Mouse (Mus musculus): Measurements from ENCODE around the gene Zfp710. TPM values are rescaled to one million over a fixed set of nuclear protein-coding genes. Genes with fewer than 3 reads are reported as not detected.

The Zfp710 gene
- polyA plus RNA-seq, 1 experiment from 2014 or later, result 15.8 TPM

DNA sequence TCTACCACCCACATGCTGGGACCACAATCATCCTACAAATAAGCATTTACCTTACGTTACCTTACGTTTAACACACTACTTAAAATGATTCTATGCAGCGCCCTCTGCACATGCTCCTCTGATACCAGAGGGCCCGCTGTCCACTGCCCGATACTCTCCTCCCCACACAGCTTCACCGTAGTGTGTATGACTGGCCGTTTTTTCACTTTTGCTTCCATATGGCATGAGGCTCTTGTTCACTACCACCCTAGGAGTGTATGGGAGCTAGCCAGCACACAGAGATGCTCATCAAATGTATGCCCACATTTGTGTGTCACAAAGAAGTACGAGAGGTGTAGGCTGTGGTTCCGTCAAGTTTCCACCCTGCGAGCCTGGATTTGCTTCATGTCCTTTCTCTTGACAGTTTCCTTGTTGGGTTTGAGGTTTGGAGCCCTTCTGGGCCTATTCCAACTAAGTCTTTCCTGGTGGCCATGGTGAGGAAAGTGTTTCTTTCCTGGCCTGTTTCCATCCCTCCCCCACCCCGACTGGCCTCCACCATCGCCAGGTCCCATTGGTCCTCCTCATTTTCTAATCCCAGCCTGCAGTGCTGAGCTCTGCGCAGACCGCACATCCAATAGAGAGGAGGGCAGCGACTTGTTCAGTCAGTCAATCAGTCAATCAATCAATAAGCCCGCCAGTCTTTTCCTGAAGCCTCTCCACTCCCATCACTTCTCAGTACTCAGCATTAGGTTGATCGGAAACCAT, 37.6 kb downstream of the Zfp710 start:
- no peak overlapping the region for H3K4me2 ChIP-seq
- no peaks in the 10 kb centered on the region for H3K9me3 ChIP-seq
- peaks cover 38% of the 10 kb centered on the region for H3K4me1 ChIP-seq
- no peak overlapping the region for H3K4me3 ChIP-seq (replicated peaks)
- no peak for ATAC-seq (ENCODE audit: insufficient read depth, low FRiP score, low read depth)
- H3K9ac ChIP-seq, result no peak overlapping the region
- H3K36me3 ChIP-seq, result no peaks in the 10 kb centered on the region
- H3K27ac ChIP-seq, result no peak overlapping the region
- 89% methylated on average over 17 of the region's 17 CpGs for WGBS
- H3K27me3 ChIP-seq (replicated peaks), result no peaks in the 10 kb centered on the region

DNA sequence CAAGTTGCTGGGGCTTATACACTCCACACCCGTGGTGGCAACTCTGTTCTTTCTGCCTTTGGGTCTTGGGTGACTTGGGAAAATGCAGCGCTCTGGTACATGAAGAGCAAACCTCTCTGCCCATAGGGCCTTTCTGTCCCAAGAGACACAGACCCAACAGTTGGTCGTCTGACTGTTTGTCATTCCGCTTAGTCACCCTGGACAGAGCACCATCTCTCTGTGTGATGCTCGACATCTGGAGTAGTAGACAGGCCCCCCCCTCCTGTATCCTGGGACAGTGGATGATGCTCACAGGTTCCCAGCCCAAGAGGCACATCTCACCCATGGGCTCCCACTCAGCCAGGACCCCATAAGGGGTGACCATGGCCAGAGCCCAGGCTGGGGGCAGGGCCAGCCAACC, 38.6 kb downstream of the Zfp710 start:
- ATAC-seq (ENCODE audit: insufficient read depth, low FRiP score, low read depth), result no peak
- Histone ChIP-seq H3K4me3 (replicated peaks) (no peak overlapping the region), H3K9me3 (no peaks in the 10 kb centered on the region), H3K4me2 (no peak overlapping the region), H3K4me1 (peaks cover 29% of the 10 kb centered on the region), H3K36me3 (no peaks in the 10 kb centered on the region), H3K9ac (no peak overlapping the region), H3K27me3 (replicated peaks) (no peaks in the 10 kb centered on the region), H3K27ac (no peak overlapping the region)
- WGBS, result 64% methylated on average over 5 of the region's 5 CpGs

DNA sequence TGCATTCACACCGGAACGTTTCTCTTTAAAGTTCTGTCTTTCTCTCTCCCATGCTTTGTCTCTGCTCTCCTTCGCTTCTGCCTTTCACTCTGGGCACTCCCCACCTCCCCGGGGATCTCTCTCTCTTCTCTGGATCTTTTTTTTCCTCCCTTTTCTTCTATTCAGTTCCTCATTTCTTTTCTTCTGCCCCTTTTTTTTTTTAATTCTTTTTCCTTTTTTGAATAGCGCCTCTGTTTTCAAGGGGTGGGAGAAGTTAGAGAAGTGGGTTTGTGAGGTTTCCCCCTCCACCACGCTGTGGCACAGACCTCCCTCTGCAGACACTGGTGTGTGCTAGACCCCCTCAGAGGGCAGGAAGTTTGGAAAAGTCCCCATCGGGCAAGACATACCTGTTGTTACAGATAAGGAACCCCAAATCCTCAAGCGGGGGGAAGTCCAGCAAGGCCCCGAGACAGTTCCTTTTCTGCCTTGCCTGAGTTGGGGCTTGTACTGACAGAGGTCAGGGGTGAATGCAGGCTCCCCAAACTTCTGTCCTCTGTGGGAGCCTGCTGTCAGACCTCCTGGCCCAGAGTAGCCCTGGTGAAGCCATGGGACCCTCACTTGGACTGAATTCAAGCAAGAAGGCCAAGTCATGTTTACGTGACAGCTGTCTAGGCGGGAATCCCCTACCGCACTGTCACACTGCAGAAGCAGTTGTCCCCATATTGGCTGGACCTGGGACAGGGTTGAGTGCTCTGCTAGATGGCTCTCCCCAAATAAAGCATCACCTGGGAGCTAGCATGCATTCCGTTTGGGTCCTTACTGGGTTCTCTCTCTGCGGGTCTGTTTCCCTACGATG, 39.5 kb downstream of the Zfp710 start:
- H3K9me3 ChIP-seq, result no peaks in the 10 kb centered on the region
- no peak overlapping the region for H3K9ac ChIP-seq
- WGBS, result 72% methylated on average over 15 of the region's 15 CpGs
- no peaks in the 10 kb centered on the region for H3K36me3 ChIP-seq
- H3K4me2 ChIP-seq, result no peak overlapping the region
- ATAC-seq (ENCODE audit: insufficient read depth, low FRiP score, low read depth), result no peak
- no peak overlapping the region; the same call in 1 of the 2 replicates for H3K27ac ChIP-seq
- H3K27me3 ChIP-seq (replicated peaks), result no peaks in the 10 kb centered on the region
- H3K4me1 ChIP-seq, result peaks cover 26% of the 10 kb centered on the region
- H3K4me3 ChIP-seq (replicated peaks), result no peak overlapping the region

DNA sequence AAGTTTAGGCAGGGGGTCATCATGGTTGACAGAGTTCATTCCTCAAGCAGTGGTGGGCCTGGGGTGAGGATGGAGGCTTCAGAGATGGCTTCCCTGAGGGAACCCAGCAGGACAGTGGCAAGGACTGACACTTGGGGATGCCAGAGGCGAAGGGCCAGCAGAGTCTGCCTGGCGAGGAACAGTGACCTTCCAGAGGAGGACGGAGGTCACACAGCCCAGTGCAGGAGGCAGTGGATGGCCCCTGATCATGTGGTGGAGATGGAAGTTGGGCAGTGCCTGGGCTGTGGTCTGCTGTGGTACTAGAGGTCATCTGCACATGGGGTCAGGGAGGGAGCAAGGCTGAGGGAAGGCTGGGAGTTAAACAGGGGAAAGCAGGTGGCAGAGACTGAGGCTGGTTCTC, 40.6 kb downstream of the Zfp710 start:
- Histone ChIP-seq H3K4me2 (no peak overlapping the region), H3K36me3 (no peaks in the 10 kb centered on the region), H3K27ac (no peak overlapping the region), H3K9ac (no peak overlapping the region), H3K27me3 (replicated peaks) (no peaks in the 10 kb centered on the region), H3K9me3 (no peaks in the 10 kb centered on the region), H3K4me1 (peaks cover 30% of the 10 kb centered on the region), H3K4me3 (replicated peaks) (no peak overlapping the region)
- no peak for ATAC-seq (ENCODE audit: insufficient read depth, low FRiP score, low read depth)
- 87% methylated on average over 3 of the region's 3 CpGs for WGBS

DNA sequence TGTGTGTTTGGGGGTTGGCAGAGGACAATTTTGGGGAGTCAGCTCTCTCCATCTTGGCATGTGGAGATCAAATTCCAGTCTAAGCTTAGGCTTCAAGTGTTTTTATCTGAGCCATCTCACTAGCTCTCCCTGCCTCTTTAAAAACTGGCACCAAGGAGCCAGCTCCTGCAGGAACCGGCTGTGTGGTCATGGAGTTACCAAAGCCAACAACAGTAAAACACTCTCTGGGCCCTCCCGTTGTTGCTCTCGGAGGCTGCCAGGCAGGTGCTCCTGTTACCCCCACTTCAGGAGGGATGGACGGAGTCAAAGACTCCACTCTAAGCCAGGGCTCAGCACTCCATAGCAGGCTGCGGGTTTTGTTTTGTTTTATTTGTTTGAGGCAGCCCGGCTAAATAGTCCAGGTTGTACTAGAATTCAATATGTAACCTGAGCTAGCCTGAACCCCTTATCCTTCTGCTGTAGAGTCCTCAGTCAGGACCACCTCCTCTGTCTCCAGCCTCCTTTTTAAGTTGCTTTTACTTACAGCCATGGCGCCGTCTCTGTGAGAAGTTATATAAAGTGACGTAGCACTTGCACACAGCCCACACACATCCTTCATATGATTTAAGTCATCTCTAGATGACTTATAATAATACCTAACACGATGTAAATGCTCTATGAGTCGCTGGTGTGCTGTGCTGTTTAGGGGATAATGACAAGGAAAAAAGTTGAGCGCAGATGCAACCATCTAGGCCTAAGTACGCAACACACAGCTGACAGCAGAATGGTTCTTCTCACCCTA, 42.3 kb downstream of the Zfp710 start:
- Histone ChIP-seq H3K36me3 (no peaks in the 10 kb centered on the region), H3K9ac (no peak overlapping the region), H3K4me1 (peaks cover 25% of the 10 kb centered on the region), H3K27me3 (replicated peaks) (no peaks in the 10 kb centered on the region), H3K27ac (no peak overlapping the region), H3K4me3 (replicated peaks) (no peak overlapping the region), H3K9me3 (no peaks in the 10 kb centered on the region), H3K4me2 (no peak overlapping the region)
- 66% methylated on average over 13 of the region's 13 CpGs for WGBS
- ATAC-seq (ENCODE audit: insufficient read depth, low FRiP score, low read depth), result no peak

DNA sequence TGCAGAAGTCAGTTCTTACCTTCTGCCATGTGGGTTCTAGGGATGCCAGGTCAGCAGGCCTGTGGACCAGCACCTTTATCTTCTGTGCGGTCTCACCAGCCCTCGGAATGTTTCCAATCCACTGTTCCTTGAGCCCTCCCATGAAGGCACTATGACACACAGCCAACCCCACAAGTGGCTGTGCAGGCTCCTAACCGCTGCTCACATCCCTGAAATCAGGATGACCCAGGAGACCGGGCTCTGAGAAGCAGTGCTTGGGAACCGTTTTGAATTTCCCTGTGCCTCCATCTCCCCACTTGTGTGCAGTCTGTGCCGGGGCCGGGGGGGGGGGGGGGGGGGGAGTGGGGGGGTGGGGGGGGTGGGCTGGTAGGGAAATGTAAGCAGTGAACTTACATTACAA, 43.7 kb downstream of the Zfp710 start:
- WGBS, result 60% methylated on average over 5 of the region's 7 CpGs
- Histone ChIP-seq H3K9ac (no peak overlapping the region), H3K9me3 (no peaks in the 10 kb centered on the region)

DNA sequence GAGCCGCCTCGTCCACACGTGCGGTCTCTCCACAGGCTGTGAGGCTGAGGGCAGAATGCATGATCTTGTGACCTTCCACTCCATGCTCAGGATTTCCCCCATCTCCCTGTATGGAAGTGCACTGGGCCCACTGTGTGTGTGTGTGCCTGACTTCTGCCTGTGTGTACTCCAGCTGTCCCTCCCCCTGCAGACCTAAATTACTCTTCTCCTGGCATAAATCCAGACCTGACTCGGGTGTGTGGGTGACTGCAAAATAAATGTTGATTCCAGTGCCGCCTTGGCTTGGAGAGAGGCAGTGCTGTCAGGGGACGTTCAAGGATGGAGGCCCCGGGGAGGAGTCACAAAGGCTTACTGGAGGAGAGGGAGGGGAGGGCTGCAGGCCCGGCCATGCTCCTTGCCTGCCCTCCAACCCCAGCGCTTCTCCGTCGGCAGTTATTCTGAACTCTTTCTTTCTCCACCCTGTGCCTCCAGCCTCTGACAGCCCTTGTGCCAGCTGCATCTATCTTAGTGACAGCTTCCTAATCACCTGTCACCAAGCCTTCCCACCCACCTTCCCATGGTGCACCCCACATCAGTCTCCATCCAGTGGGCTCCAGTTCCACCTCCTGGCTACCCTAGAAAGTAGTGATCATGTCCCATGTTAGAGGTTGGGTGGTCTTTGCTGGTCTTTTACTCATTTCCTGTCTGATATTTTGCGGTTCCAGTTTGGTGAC, 45.2 kb downstream of the Zfp710 start:
- Histone ChIP-seq H3K9me3 (no peaks in the 10 kb centered on the region), H3K27ac (peak overlapping the region; percentile 62), H3K4me3 (replicated peaks) (no peak overlapping the region), H3K27me3 (replicated peaks) (no peaks in the 10 kb centered on the region), H3K9ac (no peak overlapping the region), H3K4me2 (no peak overlapping the region), H3K4me1 (peaks cover 30% of the 10 kb centered on the region), H3K36me3 (no peaks in the 10 kb centered on the region)
- peak; percentile 32; the same call in 1 of the 2 replicates for ATAC-seq (ENCODE audit: insufficient read depth, low FRiP score, low read depth)
- WGBS, result 13% methylated on average over 13 of the region's 13 CpGs

More for the DNA sequence above, 43.7 kb downstream of the Zfp710 start:
- H3K4me3 ChIP-seq (replicated peaks), result no peak overlapping the region
- no peaks in the 10 kb centered on the region for H3K36me3 ChIP-seq
- no peak overlapping the region for H3K27ac ChIP-seq
- no peak for ATAC-seq (ENCODE audit: insufficient read depth, low FRiP score, low read depth)
- no peaks in the 10 kb centered on the region for H3K27me3 ChIP-seq (replicated peaks)
- peaks cover 25% of the 10 kb centered on the region for H3K4me1 ChIP-seq
- no peak overlapping the region for H3K4me2 ChIP-seq

DNA sequence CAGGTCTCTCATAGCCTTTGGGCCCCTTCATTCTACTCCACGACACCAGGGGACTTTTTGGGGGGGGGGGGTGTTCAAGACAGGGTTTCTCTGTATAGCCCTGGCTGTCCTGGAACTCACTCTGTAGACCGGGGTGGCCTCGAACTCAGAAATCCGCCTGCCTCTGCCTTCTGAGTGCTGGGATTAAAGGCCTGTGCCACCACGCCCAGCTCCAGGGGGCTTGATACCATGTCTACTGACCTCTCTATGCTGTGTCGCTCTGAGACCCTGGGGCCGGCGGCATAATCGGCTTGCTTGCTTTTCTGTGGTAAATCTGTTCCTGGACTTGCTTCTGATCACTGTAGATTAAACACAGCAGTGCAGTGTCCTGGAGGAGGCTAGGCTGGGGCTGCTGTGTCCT, 46.6 kb downstream of the Zfp710 start:
- Histone ChIP-seq H3K4me1 (peaks cover 43% of the 10 kb centered on the region), H3K4me3 (replicated peaks) (no peak overlapping the region), H3K9ac (no peak overlapping the region), H3K27me3 (replicated peaks) (no peaks in the 10 kb centered on the region), H3K36me3 (no peaks in the 10 kb centered on the region), H3K9me3 (no peaks in the 10 kb centered on the region), H3K4me2 (no peak overlapping the region), H3K27ac (no peak overlapping the region)
- 91% methylated on average over 9 of the region's 9 CpGs for WGBS
- no peak for ATAC-seq (ENCODE audit: insufficient read depth, low FRiP score, low read depth)

DNA sequence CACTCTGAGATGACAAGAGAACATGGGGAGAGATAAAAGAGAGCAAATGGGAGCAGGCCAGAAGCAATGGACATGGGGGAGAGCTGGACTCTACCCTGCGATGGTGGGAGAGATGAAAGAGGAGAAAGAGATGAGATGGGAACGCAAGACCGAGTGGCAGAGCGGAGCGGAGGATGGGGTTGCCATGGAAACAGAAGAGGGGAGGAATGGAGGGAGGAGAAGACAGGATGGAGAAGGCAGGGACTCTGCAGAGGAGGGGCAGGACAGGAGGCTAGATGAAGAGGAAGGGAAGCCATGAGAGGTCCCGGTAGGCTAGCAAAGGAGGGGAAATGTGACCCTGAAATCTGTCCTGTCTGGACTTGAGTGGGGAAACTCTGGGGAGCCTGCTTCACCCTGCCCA, 47.7 kb downstream of the Zfp710 start:
- no peak for ATAC-seq (ENCODE audit: insufficient read depth, low FRiP score, low read depth)
- H3K4me3 ChIP-seq (replicated peaks), result no peak overlapping the region
- H3K36me3 ChIP-seq, result no peaks in the 10 kb centered on the region
- WGBS, result 73% methylated on average over 6 of the region's 6 CpGs
- no peaks in the 10 kb centered on the region for H3K9me3 ChIP-seq
- H3K4me2 ChIP-seq, result no peak overlapping the region
- H3K9ac ChIP-seq, result no peak overlapping the region
- H3K27me3 ChIP-seq (replicated peaks), result no peaks in the 10 kb centered on the region
- peaks cover 50% of the 10 kb centered on the region for H3K4me1 ChIP-seq
- H3K27ac ChIP-seq, result no peak overlapping the region

DNA sequence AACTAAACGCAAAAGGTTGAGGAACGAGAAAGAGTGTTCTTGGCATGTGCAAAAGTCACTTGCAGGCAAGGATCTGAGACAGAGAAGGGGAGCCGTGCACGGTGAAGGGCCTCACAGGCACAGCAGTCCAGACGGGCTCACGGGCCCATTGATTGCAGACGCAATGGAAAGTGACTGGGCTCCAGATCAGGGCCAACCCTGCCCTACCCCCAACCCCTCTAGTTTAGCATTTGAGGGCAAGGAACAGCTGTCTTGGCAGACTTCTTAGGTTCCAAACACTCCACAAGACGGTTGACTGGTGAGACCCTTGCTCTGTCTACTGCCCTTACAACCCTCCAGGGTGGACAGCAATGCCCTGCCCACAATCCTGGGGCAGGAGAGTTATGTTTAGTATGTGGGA, 48.9 kb downstream of the Zfp710 start:
- H3K9me3 ChIP-seq, result no peaks in the 10 kb centered on the region
- H3K4me2 ChIP-seq, result no peak overlapping the region
- no peak for ATAC-seq (ENCODE audit: insufficient read depth, low FRiP score, low read depth)
- H3K4me1 ChIP-seq, result peaks cover 57% of the 10 kb centered on the region
- no peaks in the 10 kb centered on the region for H3K36me3 ChIP-seq
- WGBS, result 78% methylated on average over 8 of the region's 8 CpGs
- H3K4me3 ChIP-seq (replicated peaks), result no peak overlapping the region
- no peaks in the 10 kb centered on the region for H3K27me3 ChIP-seq (replicated peaks)
- 0 out of 2 replicates have a peak overlapping the region, but pooled peaks have one; percentile 4 for H3K27ac ChIP-seq
- H3K9ac ChIP-seq, result no peak overlapping the region

DNA sequence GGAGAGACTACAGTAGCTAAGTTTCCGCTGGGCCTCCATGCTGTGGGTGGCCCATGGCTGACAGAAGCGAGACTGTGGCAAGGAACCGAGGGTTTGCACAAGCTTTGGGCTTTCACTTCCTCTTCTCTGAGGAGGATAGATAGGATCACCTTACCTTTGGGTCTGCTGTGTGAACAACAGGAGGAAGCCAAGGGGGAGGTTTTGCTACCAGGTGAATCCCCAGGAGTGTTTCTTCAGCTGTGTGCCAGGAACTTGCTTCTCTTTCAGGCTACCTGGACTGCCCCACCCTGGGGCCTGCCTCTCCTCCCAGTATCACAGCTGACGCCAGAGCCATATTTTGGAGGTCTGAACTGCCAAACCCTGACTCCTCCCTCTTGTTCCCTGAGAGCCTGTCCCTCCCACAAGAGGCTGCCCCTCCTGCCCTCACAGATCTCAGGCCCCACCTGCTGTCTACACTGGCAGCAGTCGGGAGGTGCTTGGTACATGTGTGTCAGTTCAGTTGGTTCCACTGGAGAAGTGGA, 50.4 kb downstream of the Zfp710 start:
- Histone ChIP-seq H3K4me3 (replicated peaks) (no peak overlapping the region), H3K27ac (peak overlapping the region; percentile 57), H3K9me3 (no peaks in the 10 kb centered on the region), H3K4me2 (peak overlapping the region; percentile 6; the same call in 1 of the 2 replicates), H3K9ac (no peak overlapping the region), H3K4me1 (peaks cover 51% of the 10 kb centered on the region), H3K36me3 (no peaks in the 10 kb centered on the region), H3K27me3 (replicated peaks) (no peaks in the 10 kb centered on the region)
- peak; percentile 53 for ATAC-seq (ENCODE audit: insufficient read depth, low FRiP score, low read depth)
- 33% methylated on average over 5 of the region's 5 CpGs for WGBS

Measured in stomach, embryonic 15.5 days (tissue).